Mouse (Mus musculus) gastrocnemius, postnatal 10 days (tissue): ENCODE results near the gene Psmb1. TPM values are rescaled to one million over a fixed set of nuclear protein-coding genes. Genes with fewer than 3 reads are reported as not detected.
A peak's percentile ranks its signal among the peaks of the same experiment; 100 is the strongest.
"Not testable (repeated sequence)": the region's sequence is repeated elsewhere in the genome, so short reads cannot be mapped to it uniquely, and the experiment has no call there.

Source experiments
- DNase-seq: peaks from one replicate; pipeline ENCODE4 v3.0.0; 2021; ENCODE audit warnings: mixed read lengths
- total RNA-seq, 2 experiments: library from RNA; stranded (reverse); gene quantifications; 2 replicates each; pipeline ENCODE4 v1.2.3; 2021

The Psmb1 gene
- total RNA-seq, 2 experiments from 2014 or later = 136 to 143 TPM

DNA sequence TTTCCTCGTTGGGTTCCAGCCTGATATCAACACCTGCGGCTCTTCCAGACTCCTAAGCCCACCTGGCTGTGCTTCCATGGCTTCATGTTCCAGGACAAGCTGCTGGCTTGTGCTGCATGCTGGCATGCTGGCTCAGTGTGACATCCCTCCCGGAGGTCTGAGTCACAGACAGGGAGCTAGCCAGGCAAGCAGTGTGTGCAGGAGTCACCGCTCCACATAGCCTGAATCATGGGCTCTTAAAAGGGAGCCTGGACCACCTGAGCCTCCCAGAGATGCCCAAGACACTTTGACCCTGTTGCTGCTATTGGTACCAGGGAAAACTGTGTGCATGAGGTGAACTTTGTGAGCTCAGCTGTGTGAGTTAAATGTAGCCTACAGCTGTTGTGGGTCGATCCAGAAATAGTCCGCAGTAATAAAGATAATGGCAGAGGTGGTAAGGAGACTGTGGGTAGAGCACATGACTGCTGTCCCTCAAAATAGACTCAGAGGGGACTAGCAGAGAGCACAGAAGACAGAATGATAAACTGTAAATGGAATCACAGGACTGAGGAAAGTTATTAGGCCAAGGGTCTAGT, 37.5 kb downstream of the Psmb1 start:
- DNase-seq = peak; percentile 27

DNA sequence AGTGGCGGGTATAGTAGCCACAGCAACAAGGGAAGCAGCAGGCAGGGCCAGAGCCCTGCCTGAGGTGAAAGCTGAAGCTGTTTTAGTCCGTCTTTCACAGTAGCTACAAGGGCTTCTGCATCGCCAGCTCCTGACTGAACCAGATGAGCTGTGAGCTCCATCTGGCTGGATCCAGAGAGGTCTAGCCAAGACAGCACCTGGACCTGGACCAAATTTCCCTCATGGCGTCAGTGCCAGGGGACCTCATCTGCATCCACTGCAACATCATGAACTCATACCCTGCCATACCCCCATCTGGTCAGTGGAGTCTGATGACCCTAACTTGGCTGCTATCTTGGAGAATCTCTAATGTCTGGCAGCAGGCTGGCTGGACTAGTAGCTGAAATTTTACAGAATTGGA, 39.8 kb downstream of the Psmb1 start:
- DNase-seq = peak; percentile 14

- DNase-seq = no peak
These were observed 43.0 kb downstream of the Psmb1 start for GRCm38 (mm10) chr17:15456595-15456994.

DNA sequence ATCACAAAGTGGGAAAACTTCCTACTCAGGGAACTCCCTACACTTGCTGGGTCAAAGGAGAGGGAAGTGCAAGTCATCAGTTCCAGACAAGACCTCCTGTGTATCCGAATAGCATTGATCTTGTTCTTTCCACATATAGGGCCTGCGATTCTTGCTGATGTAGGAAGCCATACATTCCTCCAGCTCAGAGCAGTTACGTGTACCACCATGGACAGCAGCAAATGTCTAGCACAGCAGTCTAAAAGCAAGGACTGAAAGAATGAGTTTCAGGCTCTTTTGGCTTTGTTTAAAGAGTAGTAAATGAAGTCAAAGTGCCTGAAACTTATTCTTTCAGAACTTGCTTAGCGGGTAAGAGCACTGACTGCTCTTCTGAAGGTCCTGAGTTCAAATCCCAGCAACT, 44.3 kb downstream of the Psmb1 start:
- DNase-seq = no peak

DNA sequence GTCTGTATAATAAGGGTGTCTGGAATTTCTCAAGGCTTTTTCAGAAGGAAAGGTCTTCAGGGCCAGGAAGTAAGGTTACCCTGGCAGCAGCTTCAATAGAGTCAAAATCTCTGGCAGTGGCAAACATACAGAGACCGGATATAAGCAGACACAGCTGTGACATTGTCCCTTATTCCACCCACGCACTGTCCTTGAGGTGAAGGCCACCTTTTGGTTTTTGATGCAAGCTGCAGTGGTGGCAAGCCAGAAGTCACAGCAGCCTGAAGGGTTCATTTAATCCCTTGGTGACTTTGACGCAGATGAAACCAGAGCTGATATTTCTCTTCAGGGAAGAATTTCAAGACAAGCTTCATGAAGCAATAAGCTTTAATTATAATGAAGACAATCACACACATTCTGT, 49.9 kb downstream of the Psmb1 start:
- no peak for DNase-seq

DNA sequence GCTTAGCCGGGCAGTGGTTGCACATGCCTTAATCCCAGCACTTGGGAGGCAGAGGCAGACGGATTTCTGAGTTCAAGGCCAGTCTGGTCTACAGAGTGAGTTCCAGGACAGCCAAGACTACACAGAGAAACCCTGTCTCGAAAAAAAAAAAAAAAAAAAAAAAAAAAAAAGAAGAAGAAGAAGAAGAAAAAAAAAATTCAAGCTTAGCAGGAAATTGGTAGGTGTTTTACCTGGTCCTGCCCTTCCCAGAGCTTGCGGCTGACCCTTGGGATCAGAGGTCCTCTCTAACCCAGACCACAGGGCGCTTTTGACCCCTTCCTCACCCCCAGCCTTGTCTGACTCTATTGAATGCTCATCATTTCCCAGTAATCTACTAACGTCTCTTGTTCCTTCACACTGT, 50.4 kb downstream of the Psmb1 start:
- DNase-seq = not testable (repeated sequence)

GRCm38 (mm10) chr17:15447831-15448230, 51.7 kb downstream of the Psmb1 start:
- no peak for DNase-seq

DNA sequence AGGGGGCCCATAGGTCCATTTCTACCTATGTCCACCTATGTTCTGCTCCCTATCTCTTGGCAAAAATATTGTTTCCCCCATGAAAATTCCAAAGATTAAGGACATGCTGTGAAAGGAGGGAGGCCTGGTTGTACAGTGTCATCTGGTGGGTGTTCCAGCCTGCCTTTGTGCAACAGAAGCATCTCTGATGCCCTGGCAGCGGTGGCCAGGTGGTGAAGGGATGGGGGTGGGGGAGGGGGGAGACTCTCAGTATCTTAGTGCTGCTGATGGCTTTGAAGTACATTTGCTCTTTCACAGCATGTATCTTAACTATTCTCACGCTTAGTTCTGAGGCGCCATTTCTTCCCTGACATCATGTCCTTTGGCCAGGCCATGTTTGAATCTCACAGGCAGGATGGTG, 54.1 kb downstream of the Psmb1 start:
- no peak for DNase-seq

DNA sequence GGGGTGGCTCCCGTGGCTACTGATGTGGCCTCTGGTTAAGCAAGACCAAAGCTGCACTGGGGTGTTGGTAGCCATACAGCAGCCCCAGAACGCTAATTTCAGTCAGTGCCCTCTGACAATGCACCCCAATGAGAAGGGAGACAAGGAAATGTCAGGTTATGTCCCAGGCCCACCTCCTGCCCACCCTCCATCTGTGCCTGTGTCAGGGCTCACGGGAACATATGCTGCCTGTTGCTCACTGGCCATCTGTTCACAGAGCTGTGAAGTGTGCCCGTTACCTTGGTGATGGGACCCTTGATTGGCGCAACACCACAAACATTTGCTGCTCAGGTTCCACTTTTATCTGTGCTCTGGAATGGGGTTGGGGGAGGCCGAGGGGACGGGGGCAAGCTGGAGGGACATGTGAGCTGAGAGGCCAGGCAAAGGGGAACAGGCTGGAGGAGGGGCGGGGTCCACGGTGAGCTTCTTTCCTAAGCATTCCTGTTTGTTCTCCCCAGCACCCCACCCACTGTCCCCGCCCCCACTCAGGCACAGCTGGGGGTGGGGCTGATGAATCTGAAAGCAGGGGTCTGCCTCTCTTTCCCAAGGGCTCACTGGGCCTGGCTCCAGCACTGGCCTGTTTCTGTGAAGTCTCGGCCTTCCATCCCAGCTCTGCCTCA, 59.0 kb downstream of the Psmb1 start:
- peak; percentile 25 for DNase-seq

GRCm38 (mm10) chr17:15440067-15440462, 59.5 kb downstream of the Psmb1 start:
- DNase-seq = no peak

- DNase-seq = no peak
These were observed 64.8 kb downstream of the Psmb1 start for GRCm38 (mm10) chr17:15434748-15435147.

GRCm38 (mm10) chr17:15432036-15432435, 67.5 kb downstream of the Psmb1 start:
- no peak for DNase-seq

DNA sequence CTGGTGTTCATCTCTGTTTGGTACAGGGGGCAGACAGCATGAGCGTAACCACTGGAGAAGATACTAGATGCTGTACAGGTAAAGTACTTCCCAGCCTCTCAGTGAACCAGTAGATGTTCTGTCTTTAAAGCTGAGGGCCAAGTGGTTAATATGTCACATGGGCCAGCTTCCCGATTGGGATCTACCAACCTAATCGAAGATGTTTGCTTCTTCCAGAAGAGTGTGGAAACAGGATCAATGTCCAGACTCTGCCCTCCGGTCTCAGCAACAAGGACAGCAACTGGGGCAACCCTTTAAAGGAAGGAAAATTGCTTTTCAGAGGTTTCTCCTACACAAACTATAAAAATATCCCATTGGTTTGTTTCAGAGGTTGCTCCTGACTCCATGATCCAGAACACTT, 68.0 kb downstream of the Psmb1 start:
- DNase-seq = no peak

DNA sequence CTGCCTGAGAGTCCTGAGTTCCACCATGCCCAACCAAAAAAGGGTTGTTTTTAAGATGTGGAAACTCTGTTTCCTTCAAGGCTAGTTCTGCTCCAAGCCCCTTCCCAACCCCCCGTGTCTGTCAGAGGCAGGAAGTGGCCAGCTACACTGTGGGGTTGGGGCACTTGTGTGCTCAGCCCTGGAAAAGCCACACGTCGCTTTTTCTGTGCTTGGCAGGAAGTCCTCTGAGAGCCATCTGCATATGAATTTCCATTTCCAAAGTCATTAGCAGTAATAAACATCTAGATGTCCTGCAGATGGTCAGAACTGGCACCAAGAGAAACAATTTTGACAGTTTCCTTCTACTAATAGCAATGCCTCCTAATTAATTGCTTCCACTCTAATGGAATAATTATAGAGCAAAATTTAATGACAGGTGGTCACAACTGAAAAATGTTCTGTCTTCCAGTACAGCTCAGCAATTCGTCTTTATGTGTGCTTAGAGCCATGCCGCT, 68.5 kb downstream of the Psmb1 start:
- no peak for DNase-seq

- DNase-seq = peak; percentile 16
These were observed 69.6 kb downstream of the Psmb1 start for GRCm38 (mm10) chr17:15429937-15430336.

DNA sequence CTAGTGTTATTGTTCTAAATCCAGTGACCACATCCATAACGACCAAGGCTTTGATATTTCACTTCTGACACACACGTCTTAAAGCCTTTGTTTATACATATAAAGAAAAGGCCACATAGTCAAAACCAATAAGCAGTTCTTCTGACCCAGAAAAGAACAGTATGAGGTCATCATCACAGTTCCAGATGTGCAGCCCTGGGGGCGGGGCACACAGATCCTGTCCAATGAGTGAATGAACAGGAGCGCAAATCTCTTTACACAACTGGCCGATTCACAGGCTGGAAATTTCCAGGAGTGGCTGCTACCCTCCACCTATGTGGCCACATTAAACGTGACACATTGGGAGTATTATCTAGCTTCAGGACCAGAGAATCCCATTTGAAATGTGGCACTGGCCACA, 70.1 kb downstream of the Psmb1 start:
- DNase-seq = no peak

- DNase-seq = peak; percentile 15
These were observed 73.6 kb downstream of the Psmb1 start for GRCm38 (mm10) chr17:15425931-15426330.

Other genes with a start within 250 kb of the Psmb1 start
- gene Dll1, start 122.9 kb downstream of the Psmb1 start, total RNA-seq = 10 to 100 TPM; 10.3 to 14.7 TPM
- 10 to 100 TPM in 1 of 2 experiments, 1 to 10 TPM in 1; 9.8 to 12.0 TPM for gene Fam120b, start 103.5 kb downstream of the Psmb1 start, total RNA-seq
- 10 to 100 TPM in 1 of 2 experiments, 1 to 10 TPM in 1; 10.0 to 11.6 TPM for gene Tbp, start 137 bp upstream of the Psmb1 start, total RNA-seq
- 10 to 100 TPM; 14.5 to 16.9 TPM for gene Pdcd2, start 27.6 kb upstream of the Psmb1 start, total RNA-seq
- gene Prdm9, start 64.6 kb upstream of the Psmb1 start, total RNA-seq = 1 to 10 TPM; 2.4 to 6.9 TPM
- gene Chd1, start 205.2 kb upstream of the Psmb1 start, total RNA-seq = 10 to 100 TPM; 16.2 to 21.9 TPM